Mouse (Mus musculus) kidney, adult 9 months (tissue): Measurements from ENCODE around the gene Hoxa7.
A peak's percentile ranks its signal among the peaks of the same experiment; 100 is the strongest.

Experiments
- DNase-seq: peaks from one replicate; pipeline ENCODE4 v3.0.0; 2022

Hoxa7 gene

GRCm38 (mm10) chr6:52173648-52174047 lies 48.0 kb downstream of the Hoxa7 start:
- DNase-seq: peak; percentile 15

DNA sequence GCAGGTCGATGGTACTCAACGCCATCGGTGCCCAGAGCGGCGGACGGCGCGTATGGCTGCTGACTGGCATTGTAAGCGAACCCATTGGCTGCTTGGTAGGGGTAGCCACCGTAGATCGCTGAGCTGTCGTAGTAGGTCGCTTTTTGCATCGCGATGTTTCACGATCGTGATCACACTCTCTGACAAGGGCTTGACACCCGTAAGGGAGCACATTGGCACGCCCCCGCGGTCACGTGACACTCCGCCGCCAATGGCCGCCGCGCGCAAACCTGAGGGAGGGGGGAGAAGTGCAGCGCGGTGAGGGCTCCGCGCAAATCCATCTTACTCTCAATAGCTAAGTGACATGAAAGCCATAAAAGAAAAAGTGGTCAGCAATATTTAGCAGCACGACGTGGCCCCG lies 49.2 kb downstream of the Hoxa7 start:
- DNase-seq: peak; percentile 94

DNA sequence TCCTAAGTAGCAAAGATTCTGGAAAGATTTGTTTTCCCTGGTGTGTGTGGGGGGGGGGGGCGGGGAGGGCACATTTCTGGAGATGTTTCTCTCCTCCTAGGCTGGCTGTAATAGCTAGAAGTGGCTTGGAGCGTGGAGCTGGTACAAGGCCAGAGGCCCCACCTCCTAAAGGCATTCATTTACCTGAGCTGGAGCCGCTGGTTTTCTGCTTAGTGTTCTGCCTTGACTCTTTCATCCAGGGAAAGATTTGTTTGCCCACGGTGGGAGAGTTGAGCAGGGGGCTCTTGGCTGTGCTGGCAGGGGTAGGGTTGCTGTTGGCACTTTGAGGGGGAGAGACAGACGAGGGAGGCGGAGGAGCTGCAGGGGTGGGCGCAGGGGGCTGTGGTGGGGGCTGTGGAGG lies 49.7 kb downstream of the Hoxa7 start:
- peak; percentile 56 for DNase-seq

DNA sequence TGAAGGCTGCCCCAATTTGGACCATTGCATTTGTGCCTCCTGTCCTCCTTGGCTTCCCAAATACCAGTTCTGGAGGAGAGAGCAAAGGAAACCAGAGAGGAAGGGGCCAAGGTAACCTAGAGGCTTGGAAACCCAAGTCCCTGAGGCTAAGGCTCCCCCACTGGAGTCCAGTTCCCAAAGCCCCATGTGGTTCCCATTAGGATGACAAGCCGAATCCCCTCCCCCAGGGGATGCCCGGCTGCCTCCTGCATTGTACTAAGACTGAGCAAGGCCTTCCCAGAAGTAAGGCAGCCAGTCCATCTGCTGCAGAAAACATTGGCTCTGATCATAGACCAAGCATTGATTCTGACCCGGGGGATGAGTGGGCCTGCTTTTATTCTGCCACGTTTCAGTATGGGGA lies 50.3 kb downstream of the Hoxa7 start:
- peak; percentile 10 for DNase-seq

GRCm38 (mm10) chr6:52170898-52171223 lies 50.8 kb downstream of the Hoxa7 start:
- DNase-seq: no peak

- DNase-seq: peak; percentile 38
Measured at GRCm38 (mm10) chr6:52170166-52170897, 51.3 kb downstream of the Hoxa7 start.

DNA sequence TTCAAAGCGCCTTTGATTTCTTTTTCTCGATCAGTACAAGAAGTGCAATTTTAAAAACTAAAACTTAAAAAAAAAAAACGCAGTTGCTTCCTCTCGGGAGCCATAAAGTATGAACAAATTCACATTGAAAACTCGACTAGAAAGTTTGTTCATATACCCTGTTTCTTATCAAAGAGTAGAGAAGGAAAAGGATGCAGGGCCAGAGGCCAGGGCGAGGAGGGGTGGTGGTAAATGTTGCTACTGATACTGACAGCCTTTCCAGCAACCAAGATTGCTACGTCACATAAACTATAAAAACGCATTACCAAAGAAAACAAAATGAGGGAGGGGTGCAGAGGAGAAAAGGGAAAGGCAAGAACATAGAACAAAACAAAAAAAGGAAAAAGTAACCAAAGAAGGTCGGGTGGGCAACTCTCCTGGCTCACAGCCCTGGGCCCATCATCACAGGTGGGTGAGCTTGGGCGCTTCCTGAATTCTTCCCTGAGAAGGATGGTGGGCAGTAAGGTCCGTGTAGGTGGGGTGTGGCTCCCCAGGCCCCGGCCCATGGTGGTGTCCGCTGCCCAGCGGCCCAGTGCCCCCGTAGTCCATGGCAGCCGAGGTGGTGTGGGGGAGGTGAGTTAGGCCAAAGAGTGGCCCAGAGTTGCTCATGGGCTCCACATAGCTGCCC lies 52.0 kb downstream of the Hoxa7 start:
- no peak for DNase-seq

DNA sequence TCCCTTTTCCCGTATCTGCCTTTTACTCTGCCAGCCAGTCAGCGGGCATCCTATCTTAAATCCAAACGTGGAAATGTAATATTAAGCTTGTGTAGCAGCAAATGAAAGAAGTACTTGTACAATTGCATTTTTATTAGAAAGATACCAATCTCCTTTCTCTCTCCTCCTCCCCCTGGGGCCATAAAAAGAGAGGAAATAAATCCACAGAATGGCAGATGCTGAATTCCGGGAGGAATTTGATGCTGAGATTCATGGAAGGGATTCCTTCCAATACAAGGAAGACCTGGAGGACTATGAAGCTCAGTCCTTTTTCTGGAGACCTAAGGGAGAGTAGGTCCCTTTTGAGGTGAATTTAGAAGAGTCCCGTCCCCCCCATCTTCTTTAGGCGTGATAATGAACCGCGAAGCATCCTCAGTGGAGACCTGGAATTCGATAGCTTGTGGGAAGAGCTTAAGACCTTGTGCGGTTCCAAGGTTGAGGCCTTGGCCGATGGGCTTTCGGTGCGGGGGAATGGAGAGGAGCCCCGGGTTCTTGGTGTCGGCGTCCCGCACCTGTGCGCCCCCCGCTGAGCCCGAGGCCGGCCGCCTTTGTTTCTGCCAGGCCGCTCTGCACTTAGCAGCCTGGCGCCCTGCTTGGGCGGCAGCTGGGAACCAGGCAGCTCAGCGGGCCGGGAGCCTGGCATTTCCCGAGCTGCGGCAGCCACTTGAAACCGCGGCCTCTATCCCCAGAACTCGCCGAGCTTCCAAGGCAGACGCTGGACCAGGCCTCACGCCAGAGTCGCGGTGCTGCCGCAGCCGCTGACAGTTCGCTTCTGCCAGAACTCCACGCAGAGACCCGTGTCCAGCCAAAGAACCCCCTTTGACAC lies 53.2 kb downstream of the Hoxa7 start:
- DNase-seq: no peak

DNA sequence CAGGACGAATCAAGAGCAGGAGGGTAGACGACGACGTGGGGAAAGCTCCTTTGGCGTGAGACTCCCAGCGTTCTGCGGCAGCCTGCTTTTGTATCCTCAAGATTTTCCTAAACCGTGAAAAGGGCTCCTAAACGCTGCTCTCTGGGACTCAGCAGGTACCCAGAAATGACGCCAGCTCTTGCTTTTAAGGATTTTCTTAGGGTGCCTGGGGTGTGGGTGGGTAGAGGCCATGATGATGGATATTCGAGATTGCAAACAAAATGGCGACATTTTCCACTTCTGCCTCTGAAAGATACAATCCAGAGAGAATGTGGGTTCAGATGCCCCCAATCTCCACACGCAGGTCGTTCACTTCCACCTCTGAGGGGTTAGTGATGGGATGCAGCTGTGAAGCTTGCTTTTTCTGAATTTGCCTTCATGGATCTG lies 53.9 kb downstream of the Hoxa7 start:
- DNase-seq: no peak

- DNase-seq: no peak
Measured at GRCm38 (mm10) chr6:52167176-52167575, 54.5 kb downstream of the Hoxa7 start.

GRCm38 (mm10) chr6:52166431-52167077 lies 55.1 kb downstream of the Hoxa7 start:
- peak; percentile 21 for DNase-seq

- DNase-seq: peak; percentile 21
Measured at GRCm38 (mm10) chr6:52165441-52166370, 55.9 kb downstream of the Hoxa7 start.

GRCm38 (mm10) chr6:52164626-52165440 lies 56.8 kb downstream of the Hoxa7 start, which contains the start of gene Hoxa2:
Gene Hoxa2, minus strand, starts transcription at chr6:52164831.
- peak; percentile 28 for DNase-seq
